Mouse (Mus musculus) MEL (cell line): ENCODE measurements around the gene Tanc1. TPM values are rescaled to one million over a fixed set of nuclear protein-coding genes. Genes with fewer than 3 reads are reported as not detected.

Experiments
- DNase-seq: peaks from one replicate; pipeline ENCODE4 v3.0.0; 2011; ENCODE audit warnings: low read depth, low spot score
- H3K27ac ChIP-seq: 2 replicates; pipeline ENCODE4 v1.5.1; 2012; ENCODE audit warnings: low read depth, mild to moderate bottlenecking, control low read depth, low read length, moderate library complexity; ENCODE audit not compliant: control insufficient read depth
- H3K27me3 ChIP-seq, 2 experiments: fragments of 150-350 bp in 1 of 2; sonication (generic) in 1 of 2; 2 replicates each; pipeline ENCODE4 v1.6.1; 2012; ENCODE audit warnings: low read length in 2 of 2, mild to moderate bottlenecking in 2 of 2, improper control_type of control experiment in 1 of 2, moderate library complexity in 1 of 2; ENCODE audit not compliant: insufficient read depth in 2 of 2, control insufficient read depth in 1 of 2
- H3K36me3 ChIP-seq, 2 experiments: 2 replicates each; pipeline ENCODE4 v1.6.1; 2012 to 2014; ENCODE audit warnings: low read length in 2 of 2, improper control_type of control experiment in 1 of 2, inconsistent platforms in 1 of 2, mild to moderate bottlenecking in 1 of 2; ENCODE audit not compliant: insufficient read depth in 2 of 2, control insufficient read depth in 1 of 2
- H3K4me1 ChIP-seq, 2 experiments: fragments of 150-350 bp in 1 of 2; sonication (generic) in 1 of 2; 2 replicates each; pipeline ENCODE4 v1.6.1; 2012; ENCODE audit warnings: low read length in 2 of 2, improper control_type of control experiment in 1 of 2, mild to moderate bottlenecking in 1 of 2; ENCODE audit not compliant: insufficient read depth in 2 of 2, control insufficient read depth in 1 of 2
- H3K4me3 ChIP-seq, 2 experiments: fragments of 150-350 bp in 1 of 2; sonication (generic) in 1 of 2; 2 replicates each; pipeline ENCODE4 v1.5.1; 2012; ENCODE audit warnings: low read depth in 2 of 2, low read length in 2 of 2, mild to moderate bottlenecking in 2 of 2, moderate library complexity in 2 of 2, control low read depth in 1 of 2, improper control_type of control experiment in 1 of 2; ENCODE audit not compliant: control insufficient read depth in 1 of 2, insufficient read depth in 1 of 2
- H3K79me2 ChIP-seq: 2 replicates; pipeline ENCODE4 v1.6.1; 2012; ENCODE audit warnings: mild to moderate bottlenecking, low read length, moderate library complexity; ENCODE audit not compliant: control insufficient read depth, poor library complexity, insufficient read depth
- H3K9ac ChIP-seq: 2 replicates; pipeline ENCODE4 v1.6.1; 2012; ENCODE audit warnings: low read depth, mild to moderate bottlenecking, control low read depth, low read length, moderate library complexity; ENCODE audit not compliant: control insufficient read depth, poor library complexity, severe bottlenecking
- H3K9me3 ChIP-seq: fragments of 150-350 bp; sonication (generic); replicated peaks from 2 replicates; pipeline ENCODE4 v1.6.1; 2012; ENCODE audit warnings: mild to moderate bottlenecking, low read length, improper control_type of control experiment, moderate library complexity; ENCODE audit not compliant: insufficient read depth
- E2F4 ChIP-seq: IDR thresholded peaks from 2 replicates; pipeline ENCODE4 v1.6.1; 2011; ENCODE audit warnings: low read depth, low read length, improper control_type of control experiment, borderline replicate concordance
- ETS1 ChIP-seq: IDR thresholded peaks from 2 replicates; pipeline ENCODE4 v1.6.1; 2012; ENCODE audit warnings: low read depth, mild to moderate bottlenecking, inconsistent platforms, low read length, improper control_type of control experiment, moderate library complexity
- MAFK ChIP-seq: IDR thresholded peaks from 2 replicates; pipeline ENCODE4 v1.6.1; 2011; ENCODE audit warnings: low read depth, mild to moderate bottlenecking, low read length, improper control_type of control experiment, borderline replicate concordance
- MYB ChIP-seq: IDR thresholded peaks from 2 replicates; pipeline ENCODE4 v1.6.1; 2011; ENCODE audit warnings: mild to moderate bottlenecking, low read depth, low read length, improper control_type of control experiment
- POLR2A ChIP-seq, 2 experiments: IDR thresholded peaks; 2 replicates each; pipeline ENCODE4 v1.6.1; 2011 to 2012; ENCODE audit warnings: low read length in 2 of 2, mild to moderate bottlenecking in 2 of 2, control low read depth in 1 of 2, improper control_type of control experiment in 1 of 2, low read depth in 1 of 2, moderate library complexity in 1 of 2; ENCODE audit not compliant: control insufficient read depth in 1 of 2, insufficient read depth in 1 of 2, poor library complexity in 1 of 2
- POLR2AphosphoS5 ChIP-seq: IDR thresholded peaks from 2 replicates; pipeline ENCODE4 v1.6.1; 2012; ENCODE audit warnings: low read depth, borderline replicate concordance, mild to moderate bottlenecking, inconsistent platforms, low read length, moderate library complexity, mixed read lengths
- RCOR1 ChIP-seq: IDR thresholded peaks from 2 replicates; pipeline ENCODE4 v1.6.1; 2012; ENCODE audit warnings: low read depth, mild to moderate bottlenecking, inconsistent platforms, low read length, improper control_type of control experiment
- TBP ChIP-seq: IDR thresholded peaks from 2 replicates; pipeline ENCODE4 v1.8.0; 2011; ENCODE audit warnings: low read depth, low read length, improper control_type of control experiment
- ZKSCAN1 ChIP-seq: IDR thresholded peaks from 2 replicates; pipeline ENCODE4 v1.6.1; 2012; ENCODE audit warnings: low read depth, mild to moderate bottlenecking, inconsistent platforms, low read length, improper control_type of control experiment, moderate library complexity
- polyA plus RNA-seq, 2 experiments: library from polyadenylated mRNA; stranded (reverse) in 1 of 2; unstranded in 1 of 2; fragments of >175 nt in 1 of 2; fragments of >200 nt in 1 of 2; gene quantifications; 2 replicates each; pipeline versions ENCODE4 v1.2.1 to v1.2.4; 2012; ENCODE audit warnings: low replicate concordance in 2 of 2, low read depth in 1 of 2; ENCODE audit not compliant: insufficient read length in 2 of 2, insufficient read depth in 1 of 2, missing spikeins in 1 of 2
- total RNA-seq: library from RNA; depleted of rRNA; stranded (reverse); fragments of 300-350 nt; gene quantifications from 2 replicates; pipeline ENCODE4 v1.2.3, GENCODE M21; 2012

Gene Tanc1
- total and polyA plus RNA-seq, 3 experiments: 0.54 to 0.78 TPM; not detected in 1

DNA sequence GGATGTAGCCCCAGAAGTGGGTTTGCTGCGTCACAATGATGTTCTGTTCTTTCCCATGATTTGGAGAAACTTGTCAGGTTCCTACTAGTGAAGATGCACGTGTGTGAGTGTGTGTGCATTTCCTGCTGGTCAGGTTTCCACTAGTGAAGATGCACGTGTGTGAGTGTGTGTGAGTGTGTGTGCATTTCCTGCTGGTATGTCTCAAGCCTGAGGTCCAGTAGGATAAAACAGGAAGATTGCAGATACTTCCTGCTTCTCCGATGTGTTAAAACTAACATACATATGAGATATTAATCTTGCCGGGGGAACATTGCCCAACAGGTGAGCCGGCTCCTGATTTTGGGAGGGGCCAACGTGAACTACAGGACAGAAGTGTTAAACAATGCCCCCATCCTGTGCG, 203.2 kb downstream of the Tanc1 start:
- Histone ChIP-seq H3K9ac (no peak overlapping the region), H3K79me2 (no peaks in the 10 kb centered on the region), H3K36me3 (no peaks in the 10 kb centered on the region), H3K4me1 (no peaks in the 10 kb centered on the region), H3K4me3 (no peak overlapping the region), H3K27ac (no peak overlapping the region), H3K9me3 (no peaks in the 10 kb centered on the region), H3K27me3 (no peaks in the 10 kb centered on the region)
- TF ChIP-seq ETS1: no peak
- TF ChIP-seq ZKSCAN1: no peak
- no peak for TF ChIP-seq MAFK
- no peak for TF ChIP-seq MYB
- TF ChIP-seq E2F4: no peak
- TF ChIP-seq POLR2A (IDR thresholded peaks at IDR 0.05; ENCODE audit: control insufficient read depth in 1 of 2, insufficient read depth in 1 of 2, low read depth in 1 of 2, low read length in 2 of 2, poor library complexity in 1 of 2): no peak
- no peak for DNase-seq

DNA sequence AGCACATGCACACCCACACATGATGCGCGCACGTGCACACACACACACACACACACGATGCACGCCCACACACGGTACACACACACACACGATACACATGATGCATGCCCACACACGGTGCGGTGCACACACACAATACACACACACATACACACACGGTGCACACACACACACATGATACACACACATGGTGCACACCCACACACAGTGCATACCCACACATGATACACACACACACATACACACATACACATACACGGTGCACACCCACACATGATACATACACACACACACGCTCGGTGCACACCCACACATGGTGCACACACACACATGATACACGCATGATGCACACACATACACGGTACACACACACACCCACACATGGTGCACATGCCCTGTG, 206.8 kb downstream of the Tanc1 start:
- no peak overlapping the region for H3K9ac ChIP-seq
- no peak for DNase-seq
- TF ChIP-seq TBP (no peak), POLR2AphosphoS5 (0 out of 2 replicates have a peak, but pooled peaks have one; percentile 81)

DNA sequence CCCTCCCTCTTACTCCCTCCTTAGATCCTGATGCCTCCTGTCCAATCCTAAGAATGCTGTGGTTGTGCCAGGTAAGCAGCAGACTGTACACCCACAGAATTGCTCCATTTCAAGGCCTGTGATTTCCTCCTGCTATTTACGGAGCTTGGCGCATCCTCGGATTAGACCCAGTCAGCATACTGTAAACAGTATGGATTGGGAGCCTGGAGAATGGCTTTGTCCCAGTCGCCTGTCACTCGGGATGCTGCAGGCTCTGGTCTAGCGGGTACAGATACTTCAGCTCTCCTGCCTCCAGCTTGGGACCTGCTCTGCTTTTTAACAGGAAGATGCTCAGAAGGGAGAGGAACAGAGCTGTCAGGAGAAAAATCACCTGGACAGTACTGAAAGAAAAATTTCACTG, 207.6 kb downstream of the Tanc1 start:
- Histone ChIP-seq H3K79me2 (no peaks in the 10 kb centered on the region), H3K4me1 (no peaks in the 10 kb centered on the region), H3K9me3 (no peaks in the 10 kb centered on the region), H3K36me3 (no peaks in the 10 kb centered on the region), H3K9ac (no peak overlapping the region), H3K27me3 (peaks cover 0 to 4% of the 10 kb centered on the region in 2 experiments; a peak in 1 of 4 replicates), H3K27ac (no peak overlapping the region), H3K4me3 (no peak overlapping the region)
- TF ChIP-seq MAFK: no peak
- no peak for DNase-seq

More for the DNA sequence above, 206.8 kb downstream of the Tanc1 start:
- peaks cover 0 to 4% of the 10 kb centered on the region in 2 experiments; a peak in 1 of 4 replicates for H3K27me3 ChIP-seq
- no peaks in the 10 kb centered on the region for H3K79me2 ChIP-seq
- H3K4me1 ChIP-seq: no peaks in the 10 kb centered on the region
- no peak overlapping the region for H3K4me3 ChIP-seq
- no peak overlapping the region for H3K27ac ChIP-seq
- no peaks in the 10 kb centered on the region for H3K36me3 ChIP-seq
- H3K9me3 ChIP-seq: no peaks in the 10 kb centered on the region

DNA sequence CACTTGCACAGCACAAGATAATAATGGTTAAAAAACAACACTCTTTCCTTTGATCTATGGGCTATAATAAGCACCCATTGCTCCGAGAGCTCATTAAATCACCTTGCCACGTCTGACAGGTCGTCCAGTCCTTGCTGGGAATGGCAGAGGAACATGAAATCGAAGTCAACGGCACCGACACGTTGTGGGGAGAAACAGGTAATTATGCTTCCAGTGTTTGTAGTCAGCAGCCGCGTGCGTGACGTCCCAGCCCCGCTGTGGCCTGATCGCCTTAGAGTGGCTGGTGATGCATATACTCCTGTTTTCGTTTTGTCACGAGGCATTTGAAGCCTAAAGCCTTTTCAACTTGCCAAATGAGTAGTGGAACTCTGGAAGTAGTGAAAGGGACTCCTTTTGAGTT, 208.2 kb downstream of the Tanc1 start:
- H3K27ac ChIP-seq: no peak overlapping the region
- DNase-seq: no peak
- no peaks in the 10 kb centered on the region for H3K36me3 ChIP-seq
- H3K9ac ChIP-seq: no peak overlapping the region
- no peaks in the 10 kb centered on the region for H3K9me3 ChIP-seq
- H3K4me1 ChIP-seq: no peaks in the 10 kb centered on the region
- H3K27me3 ChIP-seq: peaks cover 0 to 4% of the 10 kb centered on the region in 2 experiments; a peak in 1 of 4 replicates
- H3K79me2 ChIP-seq: no peaks in the 10 kb centered on the region
- H3K4me3 ChIP-seq: no peak overlapping the region
- TF ChIP-seq RCOR1: no peak
